Mouse (Mus musculus) olfactory bulb, adult 2 months (tissue): ENCODE measurements around the gene Bcar3.

Experiments
- CTCF ChIP-seq: fragments of 200-500 bp; IDR thresholded peaks from 2 replicates; pipeline ENCODE4 v1.5.1; 2012; ENCODE audit warnings: low read depth, mild to moderate bottlenecking, low read length, moderate library complexity; ENCODE audit not compliant: insufficient read depth
- POLR2A ChIP-seq: fragments of 200-500 bp; IDR thresholded peaks from 2 replicates; pipeline ENCODE4 v1.6.1; 2012; ENCODE audit warnings: mild to moderate bottlenecking, low read depth, low read length, moderate library complexity; ENCODE audit not compliant: insufficient read depth

GRCm38 (mm10) chr3:122457723-122458122 is 163.8 kb downstream of the Bcar3 start:
- TF ChIP-seq CTCF = no peak
- no peak for TF ChIP-seq POLR2A
